Mouse (Mus musculus): ENCODE results near the gene Vps54. TPM values are rescaled to one million over a fixed set of nuclear protein-coding genes. Genes with fewer than 3 reads are reported as not detected.

Gene Vps54
- polyA plus RNA-seq, 1 experiment: 98.5 TPM

DNA sequence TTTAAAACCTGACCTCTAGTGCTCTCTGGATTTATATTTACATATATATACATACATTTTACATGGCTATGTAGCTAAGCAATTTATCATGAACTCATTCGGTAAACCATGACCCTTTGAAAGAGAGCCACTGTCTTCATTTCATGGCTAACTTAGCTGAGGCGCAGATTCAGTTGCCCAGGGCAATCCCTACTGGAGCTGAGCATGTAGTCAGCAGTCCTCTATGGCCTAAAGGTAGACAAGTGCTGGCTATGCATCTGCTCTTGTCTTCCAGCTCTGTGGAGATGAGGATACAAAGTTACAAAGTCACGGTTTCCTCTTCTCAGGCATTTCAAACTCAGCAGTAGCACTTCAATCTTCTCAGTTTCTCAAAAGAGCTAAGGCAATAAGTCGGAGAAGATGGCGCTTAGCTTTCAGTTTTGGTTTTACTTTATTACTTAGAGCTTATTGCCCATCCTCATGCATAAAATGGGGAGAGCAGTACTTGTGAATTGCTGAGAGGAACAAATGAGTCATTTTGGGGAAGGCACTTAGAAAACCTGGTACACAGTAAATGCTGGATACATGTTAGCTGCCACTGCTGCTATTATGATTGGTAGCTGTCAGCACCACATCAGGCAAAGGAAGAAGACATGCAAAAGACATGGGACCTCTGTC, 93.7 kb downstream of the Vps54 start:
- Histone ChIP-seq H3K9ac (ENCODE audit: low read depth, poor library complexity, severe bottlenecking) (no peak overlapping the region), H3K4me3 (ENCODE audit: low read depth, low read length) (no peak overlapping the region), H3K27ac (ENCODE audit: insufficient read depth, low read length) (no peak overlapping the region), H3K9me3 (replicated peaks; ENCODE audit: control insufficient read depth, insufficient read depth, low read length, poor library complexity, severe bottlenecking) (no peaks in the 10 kb centered on the region), H3K36me3 (ENCODE audit: control insufficient read depth, insufficient read depth, low read length, poor library complexity, severe bottlenecking) (peaks cover 2% of the 10 kb centered on the region), H3K27me3 (ENCODE audit: control insufficient read depth, insufficient read depth, low read length, poor library complexity, severe bottlenecking) (no peaks in the 10 kb centered on the region), H3K4me1 (ENCODE audit: control insufficient read depth, insufficient read depth, low read length) (no peaks in the 10 kb centered on the region)
- TF ChIP-seq CTCF (IDR thresholded peaks at IDR 0.05; ENCODE audit: low read depth, low read length): no peak
- no peak for TF ChIP-seq POLR2A (IDR thresholded peaks at IDR 0.05; ENCODE audit: insufficient read depth, low read length)
- no peak for TF ChIP-seq EP300 (IDR thresholded peaks at IDR 0.05; ENCODE audit: insufficient read depth, low read depth, low read length)

DNA sequence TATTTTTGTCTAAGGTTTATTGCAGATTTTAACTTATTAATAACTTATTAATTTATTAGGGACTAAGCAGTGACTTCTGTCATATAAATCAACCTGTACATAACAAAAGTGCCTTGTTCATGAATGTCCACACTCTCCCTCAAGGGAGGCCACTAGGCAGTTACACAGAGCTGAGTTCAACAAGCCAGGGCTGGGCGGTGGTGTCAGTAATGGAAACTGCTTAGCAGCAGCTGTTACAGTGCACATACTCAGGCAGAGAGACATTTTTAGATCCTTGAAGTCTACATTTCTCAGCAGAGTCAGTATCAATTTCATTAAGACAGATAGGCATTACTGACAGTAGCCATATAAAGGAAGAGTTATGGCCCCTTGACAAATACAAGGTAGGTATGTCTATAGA, 98.8 kb downstream of the Vps54 start:
- no peak overlapping the region for H3K4me3 ChIP-seq (ENCODE audit: low read depth, low read length)
- no peaks in the 10 kb centered on the region for H3K27me3 ChIP-seq (ENCODE audit: control insufficient read depth, insufficient read depth, low read length, poor library complexity, severe bottlenecking)
- no peak overlapping the region for H3K9ac ChIP-seq (ENCODE audit: low read depth, poor library complexity, severe bottlenecking)
- TF ChIP-seq EP300 (IDR thresholded peaks at IDR 0.05; ENCODE audit: insufficient read depth, low read depth, low read length): no peak
- TF ChIP-seq POLR2A (IDR thresholded peaks at IDR 0.05; ENCODE audit: insufficient read depth, low read length): no peak
- no peak for TF ChIP-seq CTCF (IDR thresholded peaks at IDR 0.05; ENCODE audit: low read depth, low read length)
- no peaks in the 10 kb centered on the region for H3K4me1 ChIP-seq (ENCODE audit: control insufficient read depth, insufficient read depth, low read length)
- no peak overlapping the region for H3K27ac ChIP-seq (ENCODE audit: insufficient read depth, low read length)
- H3K36me3 ChIP-seq (ENCODE audit: control insufficient read depth, insufficient read depth, low read length, poor library complexity, severe bottlenecking): no peaks in the 10 kb centered on the region; the same call in 1 of the 2 replicates
- 0 out of 2 replicates have a peak, but pooled peaks cover 3% of the 10 kb centered on the region for H3K9me3 ChIP-seq (replicated peaks; ENCODE audit: control insufficient read depth, insufficient read depth, low read length, poor library complexity, severe bottlenecking)

DNA sequence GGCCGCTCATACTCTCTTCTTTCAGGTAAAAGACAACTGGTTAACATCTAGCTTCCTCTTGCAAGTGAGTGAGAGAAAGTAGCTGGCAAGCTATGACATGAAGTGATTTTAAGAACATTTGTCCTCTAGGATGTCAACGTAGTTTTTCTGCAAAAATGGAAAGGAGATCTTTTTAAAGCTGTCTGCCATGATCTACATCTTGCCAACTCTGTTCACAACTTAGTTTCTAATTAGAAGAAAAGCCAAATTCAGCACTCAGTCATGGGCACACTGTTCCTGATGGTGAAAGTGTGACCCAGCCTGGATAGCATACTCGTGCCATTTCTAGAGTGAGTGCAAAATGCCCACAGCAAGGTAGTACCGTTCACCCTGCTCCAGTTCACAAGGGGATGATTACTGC, 100.0 kb downstream of the Vps54 start:
- Histone ChIP-seq H3K4me3 (ENCODE audit: low read depth, low read length) (no peak overlapping the region), H3K36me3 (ENCODE audit: control insufficient read depth, insufficient read depth, low read length, poor library complexity, severe bottlenecking) (no peaks in the 10 kb centered on the region), H3K27ac (ENCODE audit: insufficient read depth, low read length) (no peak overlapping the region), H3K9ac (ENCODE audit: low read depth, poor library complexity, severe bottlenecking) (no peak overlapping the region), H3K27me3 (ENCODE audit: control insufficient read depth, insufficient read depth, low read length, poor library complexity, severe bottlenecking) (no peaks in the 10 kb centered on the region), H3K4me1 (ENCODE audit: control insufficient read depth, insufficient read depth, low read length) (no peaks in the 10 kb centered on the region), H3K9me3 (replicated peaks; ENCODE audit: control insufficient read depth, insufficient read depth, low read length, poor library complexity, severe bottlenecking) (0 out of 2 replicates have a peak, but pooled peaks cover 3% of the 10 kb centered on the region)
- TF ChIP-seq CTCF (IDR thresholded peaks at IDR 0.05; ENCODE audit: low read depth, low read length) (no peak), EP300 (IDR thresholded peaks at IDR 0.05; ENCODE audit: insufficient read depth, low read depth, low read length) (no peak), POLR2A (IDR thresholded peaks at IDR 0.05; ENCODE audit: insufficient read depth, low read length) (no peak)

DNA sequence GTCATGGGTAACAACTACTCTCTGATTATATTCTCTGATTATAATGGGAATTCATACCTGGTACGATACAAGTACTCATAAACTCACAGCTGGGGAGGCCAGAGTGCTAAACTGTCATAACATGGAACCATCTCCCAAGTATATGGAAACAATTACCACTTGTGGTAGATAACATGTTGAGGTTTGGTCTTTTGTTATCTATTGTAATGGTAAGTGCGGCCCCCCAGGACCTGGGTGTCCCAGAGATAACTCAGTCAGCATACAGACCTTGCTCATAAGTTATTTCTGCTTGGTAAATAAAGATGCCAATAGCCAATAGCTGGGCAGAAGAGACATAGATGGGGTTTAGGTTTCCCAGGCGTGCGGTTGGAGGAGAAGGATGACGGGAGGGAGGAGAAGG, 104.4 kb downstream of the Vps54 start:
- TF ChIP-seq POLR2A (IDR thresholded peaks at IDR 0.05; ENCODE audit: insufficient read depth, low read length): no peak
- TF ChIP-seq CTCF (IDR thresholded peaks at IDR 0.05; ENCODE audit: low read depth, low read length): no peak
- no peak for TF ChIP-seq EP300 (IDR thresholded peaks at IDR 0.05; ENCODE audit: insufficient read depth, low read depth, low read length)
- Histone ChIP-seq H3K9ac (ENCODE audit: low read depth, poor library complexity, severe bottlenecking) (no peak overlapping the region), H3K27me3 (ENCODE audit: control insufficient read depth, insufficient read depth, low read length, poor library complexity, severe bottlenecking) (no peaks in the 10 kb centered on the region), H3K4me1 (ENCODE audit: control insufficient read depth, insufficient read depth, low read length) (no peaks in the 10 kb centered on the region), H3K4me3 (ENCODE audit: low read depth, low read length) (no peak overlapping the region), H3K27ac (ENCODE audit: insufficient read depth, low read length) (no peak overlapping the region), H3K36me3 (ENCODE audit: control insufficient read depth, insufficient read depth, low read length, poor library complexity, severe bottlenecking) (no peaks in the 10 kb centered on the region), H3K9me3 (replicated peaks; ENCODE audit: control insufficient read depth, insufficient read depth, low read length, poor library complexity, severe bottlenecking) (0 out of 2 replicates have a peak, but pooled peaks cover under 1% of the 10 kb centered on the region)

DNA sequence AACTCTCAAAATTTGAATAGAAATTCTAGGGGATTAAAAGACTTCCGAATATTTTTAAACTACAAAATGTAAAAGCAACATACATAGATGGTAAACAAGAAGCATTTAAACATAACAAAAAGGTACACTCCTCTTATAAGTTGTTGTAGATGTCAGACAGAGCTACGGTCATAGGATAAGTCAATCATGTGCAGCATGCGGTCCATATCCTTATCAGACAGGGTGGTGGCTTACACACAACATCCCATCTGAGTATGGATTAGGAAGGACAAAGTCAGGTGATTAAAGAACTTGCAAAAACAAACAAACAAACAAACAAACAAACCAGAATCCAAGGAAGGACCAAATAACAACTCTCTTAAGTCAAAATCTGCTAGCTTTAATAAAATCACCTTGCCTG, 106.9 kb downstream of the Vps54 start:
- no peak overlapping the region for H3K4me3 ChIP-seq (ENCODE audit: low read depth, low read length)
- TF ChIP-seq POLR2A (IDR thresholded peaks at IDR 0.05; ENCODE audit: insufficient read depth, low read length): no peak
- no peak for TF ChIP-seq EP300 (IDR thresholded peaks at IDR 0.05; ENCODE audit: insufficient read depth, low read depth, low read length)
- TF ChIP-seq CTCF (IDR thresholded peaks at IDR 0.05; ENCODE audit: low read depth, low read length): no peak
- H3K27ac ChIP-seq (ENCODE audit: insufficient read depth, low read length): no peak overlapping the region
- H3K9me3 ChIP-seq (replicated peaks; ENCODE audit: control insufficient read depth, insufficient read depth, low read length, poor library complexity, severe bottlenecking): no peaks in the 10 kb centered on the region
- no peak overlapping the region for H3K9ac ChIP-seq (ENCODE audit: low read depth, poor library complexity, severe bottlenecking)
- H3K36me3 ChIP-seq (ENCODE audit: control insufficient read depth, insufficient read depth, low read length, poor library complexity, severe bottlenecking): no peaks in the 10 kb centered on the region
- peaks cover 2% of the 10 kb centered on the region for H3K4me1 ChIP-seq (ENCODE audit: control insufficient read depth, insufficient read depth, low read length)
- H3K27me3 ChIP-seq (ENCODE audit: control insufficient read depth, insufficient read depth, low read length, poor library complexity, severe bottlenecking): no peaks in the 10 kb centered on the region

DNA sequence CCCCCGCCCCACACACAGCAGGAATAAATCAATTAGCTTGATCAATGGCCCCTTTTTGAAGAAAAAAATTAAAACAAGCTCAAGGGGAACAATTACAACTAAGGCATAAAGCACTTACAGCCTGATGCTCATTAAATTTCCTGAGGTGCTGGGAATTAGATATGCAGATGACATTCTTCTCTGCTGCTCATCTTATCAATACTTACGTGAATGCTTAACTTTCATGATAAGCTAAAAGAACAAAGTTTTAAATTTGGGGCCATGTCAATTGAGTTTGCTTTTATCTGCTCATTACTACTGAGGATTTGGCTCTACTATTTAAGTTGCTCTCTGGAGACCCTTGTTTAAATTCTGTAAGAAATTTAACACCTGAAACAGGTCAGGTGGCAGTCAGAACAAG, 109.8 kb downstream of the Vps54 start:
- H3K27me3 ChIP-seq (ENCODE audit: control insufficient read depth, insufficient read depth, low read length, poor library complexity, severe bottlenecking): no peaks in the 10 kb centered on the region
- TF ChIP-seq CTCF (IDR thresholded peaks at IDR 0.05; ENCODE audit: low read depth, low read length) (no peak), EP300 (IDR thresholded peaks at IDR 0.05; ENCODE audit: insufficient read depth, low read depth, low read length) (no peak), POLR2A (IDR thresholded peaks at IDR 0.05; ENCODE audit: insufficient read depth, low read length) (no peak)
- no peak overlapping the region for H3K27ac ChIP-seq (ENCODE audit: insufficient read depth, low read length)
- no peaks in the 10 kb centered on the region for H3K9me3 ChIP-seq (replicated peaks; ENCODE audit: control insufficient read depth, insufficient read depth, low read length, poor library complexity, severe bottlenecking)
- H3K4me3 ChIP-seq (ENCODE audit: low read depth, low read length): no peak overlapping the region
- H3K36me3 ChIP-seq (ENCODE audit: control insufficient read depth, insufficient read depth, low read length, poor library complexity, severe bottlenecking): no peaks in the 10 kb centered on the region
- H3K4me1 ChIP-seq (ENCODE audit: control insufficient read depth, insufficient read depth, low read length): peaks cover 2% of the 10 kb centered on the region
- H3K9ac ChIP-seq (ENCODE audit: low read depth, poor library complexity, severe bottlenecking): no peak overlapping the region
